Mouse (Mus musculus): ENCODE results near the gene Smim6. TPM values are rescaled to one million over a fixed set of nuclear protein-coding genes. Genes with fewer than 3 reads are reported as not detected.

Gene Smim6
- polyA plus RNA-seq, 1 experiment from 2014 or later: 185 TPM

DNA sequence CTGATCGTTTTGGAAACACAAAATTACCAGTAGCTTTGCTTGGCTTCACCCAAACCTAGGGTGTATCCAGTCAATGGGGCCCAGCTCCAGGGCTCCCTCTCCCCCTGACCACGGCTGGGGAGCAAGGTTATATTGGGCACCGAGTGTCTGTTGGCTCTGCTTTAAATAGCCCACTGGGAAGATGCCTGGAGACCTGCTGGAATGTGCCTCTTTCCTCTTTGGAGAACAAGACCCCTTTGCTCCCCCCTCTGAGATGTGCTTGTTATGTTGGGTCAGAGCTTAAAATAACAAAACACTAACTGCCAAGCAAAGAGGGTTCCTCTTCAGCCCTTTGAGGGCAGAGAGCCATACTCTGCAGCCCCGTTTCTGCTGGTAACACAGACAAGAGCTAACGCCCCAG lies 9.6 kb upstream of the Smim6 start:
- no peak overlapping the region for H3K9ac ChIP-seq (ENCODE audit: low read length)
- no peaks in the 10 kb centered on the region for H3K9me3 ChIP-seq (ENCODE audit: control insufficient read depth, low read length)
- TF ChIP-seq EP300 (optimal IDR thresholded peaks at IDR 0.05): no peak
- no peak for TF ChIP-seq CTCF (IDR thresholded peaks at IDR 0.05; ENCODE audit: low read depth)
- ATAC-seq (ENCODE audit: low FRiP score, low TSS enrichment) (no peak), DNase-seq (ENCODE audit: low spot score) (no peak)
- WGBS: 72% methylated on average over 5 of the region's 5 CpGs
- H3K4me3 ChIP-seq (ENCODE audit: low read depth, low read length): no peak overlapping the region
- peak overlapping the region; percentile 65; the same call in 1 of the 2 replicates for H3K27ac ChIP-seq (replicated peaks)
- peaks cover 21% of the 10 kb centered on the region for H3K4me1 ChIP-seq (replicated peaks; ENCODE audit: control insufficient read depth, insufficient read depth)
- no peak overlapping the region for H3K4me2 ChIP-seq (replicated peaks; ENCODE audit: low read depth)
- no peaks in the 10 kb centered on the region for H3K27me3 ChIP-seq (ENCODE audit: control insufficient read depth, insufficient read depth, low read length)
- H3K36me3 ChIP-seq (ENCODE audit: control insufficient read depth, insufficient read depth, low read length): no peaks in the 10 kb centered on the region

DNA sequence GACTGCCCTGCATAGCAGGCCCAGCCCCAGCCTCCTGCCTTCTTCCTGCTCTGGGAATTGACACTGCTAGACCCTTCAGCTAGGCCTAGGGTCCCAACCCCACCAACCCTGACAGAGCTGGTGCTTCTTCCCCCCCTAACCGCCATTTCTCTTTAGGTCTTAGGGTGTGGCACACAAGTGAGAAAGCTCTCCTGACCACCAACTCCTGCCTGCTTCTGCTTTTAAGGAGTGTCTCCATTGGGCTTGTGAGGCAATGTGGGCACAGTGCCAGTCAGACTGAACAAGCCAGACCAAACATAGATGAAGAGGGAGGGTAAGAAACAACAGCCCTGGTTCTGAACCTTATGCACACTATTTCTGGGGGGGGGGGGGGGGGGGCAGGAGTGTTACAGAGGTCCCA lies 9.0 kb upstream of the Smim6 start:
- Histone ChIP-seq H3K4me1 (replicated peaks; ENCODE audit: control insufficient read depth, insufficient read depth) (peaks cover 21% of the 10 kb centered on the region), H3K9me3 (ENCODE audit: control insufficient read depth, low read length) (no peaks in the 10 kb centered on the region), H3K4me3 (ENCODE audit: low read depth, low read length) (no peak overlapping the region), H3K27ac (replicated peaks) (peak overlapping the region; percentile 90), H3K27me3 (ENCODE audit: control insufficient read depth, insufficient read depth, low read length) (no peaks in the 10 kb centered on the region), H3K4me2 (replicated peaks; ENCODE audit: low read depth) (no peak overlapping the region), H3K36me3 (ENCODE audit: control insufficient read depth, insufficient read depth, low read length) (no peaks in the 10 kb centered on the region), H3K9ac (ENCODE audit: low read length) (no peak overlapping the region; the same call in 1 of the 2 replicates)
- TF ChIP-seq EP300 (optimal IDR thresholded peaks at IDR 0.05) (no peak), CTCF (IDR thresholded peaks at IDR 0.05; ENCODE audit: low read depth) (no peak)
- 67% methylated on average over 1 of the region's 1 CpGs for WGBS
- peak; percentile 85 for DNase-seq (ENCODE audit: low spot score)
- peak; percentile 13; the same call in 1 of the 2 replicates for ATAC-seq (ENCODE audit: low FRiP score, low TSS enrichment)

DNA sequence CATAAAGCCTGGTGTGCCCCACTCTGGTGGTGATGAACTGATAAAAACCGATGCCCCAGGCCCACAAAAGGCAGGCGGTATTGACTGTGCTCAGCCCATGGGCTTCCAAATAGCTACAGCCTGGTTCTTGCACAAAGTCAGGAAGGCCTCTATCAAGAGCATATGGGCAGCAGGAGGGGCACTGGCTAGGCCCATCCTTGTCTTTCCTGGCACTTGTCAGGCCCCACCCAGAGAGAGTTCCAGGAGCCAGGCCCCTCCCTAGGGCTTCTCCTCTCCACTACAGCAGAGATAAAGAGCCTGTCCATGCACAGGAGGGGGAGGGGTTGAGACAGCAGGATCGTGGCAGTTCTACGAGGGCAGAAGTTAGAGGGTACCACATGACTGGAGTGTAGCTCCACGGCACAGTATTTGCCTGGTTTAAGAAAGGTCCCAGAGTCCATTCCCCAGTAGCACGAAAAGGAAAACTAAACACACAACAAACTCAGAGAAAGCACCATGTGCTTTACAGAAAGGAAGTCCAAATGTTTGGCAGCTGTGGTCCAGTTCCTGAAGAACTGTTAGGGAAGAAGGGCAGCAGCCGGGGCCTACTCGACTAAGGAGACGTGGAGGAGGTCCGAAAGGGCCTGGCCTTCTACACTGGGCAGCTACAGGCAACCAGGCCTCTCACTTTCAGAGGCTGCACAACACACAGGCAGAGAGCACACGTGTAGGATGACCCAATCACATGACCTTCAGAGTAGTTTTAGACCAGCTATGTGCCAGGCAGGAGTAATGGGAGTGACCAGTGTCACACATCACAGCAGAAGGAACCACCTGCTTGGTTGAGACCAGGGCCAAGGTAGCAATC lies 8.2 kb upstream of the Smim6 start:
- 0 out of 2 replicates have a peak overlapping the region, but pooled peaks have one; percentile 5 for H3K4me2 ChIP-seq (replicated peaks; ENCODE audit: low read depth)
- DNase-seq (ENCODE audit: low spot score): peak; percentile 43

DNA sequence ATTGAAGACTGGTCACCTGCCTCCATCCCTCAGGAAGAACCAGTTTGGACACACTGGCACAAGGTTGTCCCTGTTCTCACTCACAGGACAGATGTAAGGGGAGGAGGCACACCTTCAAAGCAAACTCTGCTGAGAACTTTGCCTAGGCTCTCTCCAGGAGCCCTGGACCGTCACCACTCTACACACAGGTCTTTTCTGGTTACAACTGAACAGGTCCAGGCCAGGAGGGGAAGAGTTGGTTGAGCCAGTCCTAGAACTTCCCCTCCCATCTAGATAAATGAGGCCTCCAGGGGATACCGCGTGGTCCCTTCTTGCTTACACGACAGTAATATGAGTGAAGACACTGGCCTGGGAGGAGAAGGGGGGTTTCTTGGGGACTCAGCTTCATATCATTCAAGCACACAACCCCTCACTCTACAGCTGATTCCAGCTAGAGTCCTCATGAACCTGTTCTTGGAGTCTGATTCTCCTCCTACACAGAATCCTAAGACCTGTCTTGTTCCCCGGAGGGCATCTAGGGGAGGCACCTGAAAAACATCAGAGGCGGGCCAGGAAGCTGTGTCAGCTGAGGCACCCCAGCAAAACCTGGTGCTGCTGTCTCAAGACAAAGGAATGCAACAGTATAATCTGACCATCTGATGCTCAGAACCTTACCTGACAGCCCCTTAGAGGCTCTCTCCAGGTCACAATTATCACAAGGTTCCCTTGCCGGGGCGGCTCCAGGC lies 7.4 kb upstream of the Smim6 start:
- no peaks in the 10 kb centered on the region for H3K9me3 ChIP-seq (ENCODE audit: control insufficient read depth, low read length)
- DNase-seq (ENCODE audit: low spot score) (peak; percentile 40), ATAC-seq (ENCODE audit: low FRiP score, low TSS enrichment) (peak; percentile 42)
- WGBS: 52% methylated on average over 8 of the region's 8 CpGs
- no peak for TF ChIP-seq EP300 (optimal IDR thresholded peaks at IDR 0.05)
- TF ChIP-seq CTCF (IDR thresholded peaks at IDR 0.05; ENCODE audit: low read depth): no peak
- H3K4me3 ChIP-seq (ENCODE audit: low read depth, low read length): no peak overlapping the region
- H3K4me2 ChIP-seq (replicated peaks; ENCODE audit: low read depth): peak overlapping the region; percentile 19; the same call in 1 of the 2 replicates
- peaks cover 19% of the 10 kb centered on the region for H3K4me1 ChIP-seq (replicated peaks; ENCODE audit: control insufficient read depth, insufficient read depth)
- H3K36me3 ChIP-seq (ENCODE audit: control insufficient read depth, insufficient read depth, low read length): no peaks in the 10 kb centered on the region
- peak overlapping the region; percentile 90 for H3K27ac ChIP-seq (replicated peaks)
- H3K9ac ChIP-seq (ENCODE audit: low read length): peak overlapping the region; percentile 28; the same call in 1 of the 2 replicates
- H3K27me3 ChIP-seq (ENCODE audit: control insufficient read depth, insufficient read depth, low read length): no peaks in the 10 kb centered on the region

More for the DNA sequence above, 8.2 kb upstream of the Smim6 start:
- H3K9me3 ChIP-seq (ENCODE audit: control insufficient read depth, low read length): no peaks in the 10 kb centered on the region
- peaks cover 21% of the 10 kb centered on the region for H3K4me1 ChIP-seq (replicated peaks; ENCODE audit: control insufficient read depth, insufficient read depth)
- TF ChIP-seq CTCF (IDR thresholded peaks at IDR 0.05; ENCODE audit: low read depth): no peak
- no peak for TF ChIP-seq EP300 (optimal IDR thresholded peaks at IDR 0.05)
- H3K27ac ChIP-seq (replicated peaks): peak overlapping the region; percentile 90
- ATAC-seq (ENCODE audit: low FRiP score, low TSS enrichment): peak; percentile 9; the same call in 1 of the 2 replicates
- 51% methylated on average over 11 of the region's 11 CpGs for WGBS
- no peaks in the 10 kb centered on the region for H3K27me3 ChIP-seq (ENCODE audit: control insufficient read depth, insufficient read depth, low read length)
- H3K36me3 ChIP-seq (ENCODE audit: control insufficient read depth, insufficient read depth, low read length): no peaks in the 10 kb centered on the region
- H3K4me3 ChIP-seq (ENCODE audit: low read depth, low read length): no peak overlapping the region
- 0 out of 2 replicates have a peak overlapping the region, but pooled peaks have one; percentile 8 for H3K9ac ChIP-seq (ENCODE audit: low read length)

DNA sequence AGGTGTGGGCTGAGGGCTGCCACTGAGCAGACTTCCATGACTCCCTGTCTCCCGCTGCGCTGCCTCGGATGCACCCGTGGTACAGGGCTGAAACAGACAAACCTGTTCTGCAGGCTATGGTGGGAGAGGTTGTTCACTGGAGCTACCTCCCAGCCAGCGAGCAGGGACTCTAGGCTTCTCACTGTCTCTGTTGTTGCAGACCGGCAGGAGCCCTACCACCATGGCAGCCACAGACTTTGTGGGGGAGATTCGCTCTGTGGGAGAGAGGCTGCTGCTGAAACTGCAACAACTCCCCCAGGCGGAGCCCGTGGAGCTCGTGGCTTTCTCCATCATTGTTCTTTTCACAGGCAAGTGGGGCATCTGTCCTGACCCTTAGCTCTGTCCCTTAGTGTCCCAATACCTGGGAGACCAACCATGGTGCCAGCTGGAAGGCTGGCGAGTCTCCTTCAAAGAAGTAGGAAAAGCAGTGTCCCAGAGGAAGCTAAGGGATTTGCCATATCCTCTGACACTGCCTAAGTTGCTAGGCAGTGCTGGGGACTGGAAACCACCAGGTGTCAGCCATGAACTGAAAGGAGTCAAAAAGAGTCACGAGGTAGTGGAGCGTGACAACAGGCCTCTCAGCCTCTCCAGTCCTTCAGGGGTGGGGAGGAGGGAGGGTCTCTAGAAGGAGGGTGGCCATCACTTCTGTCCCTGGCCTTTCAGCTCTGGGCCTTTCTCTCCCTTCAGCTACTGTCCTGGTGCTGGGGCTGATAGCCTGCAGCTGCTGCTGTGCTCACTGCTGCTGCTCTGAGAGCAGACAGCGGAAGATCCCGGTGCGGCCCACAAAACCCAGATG lies 6.6 kb upstream of the Smim6 start:
- peak; percentile 68 for DNase-seq (ENCODE audit: low spot score)
- no peaks in the 10 kb centered on the region for H3K9me3 ChIP-seq (ENCODE audit: control insufficient read depth, low read length)
- H3K4me2 ChIP-seq (replicated peaks; ENCODE audit: low read depth): peak overlapping the region; percentile 25; the same call in 1 of the 2 replicates
- peak overlapping the region; percentile 28 for H3K9ac ChIP-seq (ENCODE audit: low read length)
- no peaks in the 10 kb centered on the region for H3K36me3 ChIP-seq (ENCODE audit: control insufficient read depth, insufficient read depth, low read length)
- WGBS: 53% methylated on average over 16 of the region's 16 CpGs
- H3K4me1 ChIP-seq (replicated peaks; ENCODE audit: control insufficient read depth, insufficient read depth): peaks cover 15% of the 10 kb centered on the region
- ATAC-seq (ENCODE audit: low FRiP score, low TSS enrichment): peak; percentile 21
- no peak overlapping the region for H3K4me3 ChIP-seq (ENCODE audit: low read depth, low read length)
- H3K27me3 ChIP-seq (ENCODE audit: control insufficient read depth, insufficient read depth, low read length): no peaks in the 10 kb centered on the region
- TF ChIP-seq EP300 (optimal IDR thresholded peaks at IDR 0.05): no peak
- TF ChIP-seq CTCF (IDR thresholded peaks at IDR 0.05; ENCODE audit: low read depth): peak; percentile 39
- H3K27ac ChIP-seq (replicated peaks): peak overlapping the region; percentile 90

Measured in stomach, postnatal 0 days (tissue).